Mouse (Mus musculus): Measurements from ENCODE around the gene Rhbg. TPM values are rescaled to one million over a fixed set of nuclear protein-coding genes. Genes with fewer than 3 reads are reported as not detected.
"Not testable (repeated sequence)": the region's sequence is repeated elsewhere in the genome, so short reads cannot be mapped to it uniquely, and the experiment has no call there.

Gene Rhbg
- polyA plus RNA-seq, 1 experiment from 2014 or later, result 0.18 TPM

- Histone ChIP-seq H3K4me3 (ENCODE audit: low read depth, low read length) (no peak within 1 kb of the TSS), H3K36me3 (ENCODE audit: control insufficient read depth, insufficient read depth, low read length) (no peaks in the 10 kb centered on the region), H3K9me3 (replicated peaks; ENCODE audit: control insufficient read depth, low read length, poor library complexity, severe bottlenecking) (no peaks in the 10 kb centered on the region), H3K4me1 (ENCODE audit: control insufficient read depth, insufficient read depth, low read length) (no peaks in the 10 kb centered on the region), H3K27ac (ENCODE audit: low read length) (no peak within 1 kb of the TSS), H3K27me3 (ENCODE audit: control insufficient read depth, insufficient read depth, low read depth, low read length) (no peaks in the 10 kb centered on the region), H3K9ac (ENCODE audit: low read depth, low read length) (no peak within 1 kb of the TSS), H3K4me2 (ENCODE audit: low read length) (no peak within 1 kb of the TSS)
- WGBS, result 96% methylated on average over 4 of the region's 4 CpGs
- no peak for ATAC-seq
Observed at GRCm38 (mm10) chr3:88287110-88287509, 32.6 kb upstream of the Rhbg start, which contains the start of gene Gm38392. Gene Gm38392, minus strand, starts transcription at chr3:88287210.

GRCm38 (mm10) chr3:88285565-88285895 is 31.0 kb upstream of the Rhbg start:
- H3K4me2 ChIP-seq (ENCODE audit: low read length); H3K27ac ChIP-seq (ENCODE audit: low read length); H3K9me3 ChIP-seq (replicated peaks; ENCODE audit: control insufficient read depth, low read length, poor library complexity, severe bottlenecking); H3K4me1 ChIP-seq (ENCODE audit: control insufficient read depth, insufficient read depth, low read length); H3K36me3 ChIP-seq (ENCODE audit: control insufficient read depth, insufficient read depth, low read length); ATAC-seq; H3K9ac ChIP-seq (ENCODE audit: low read depth, low read length); H3K27me3 ChIP-seq (ENCODE audit: control insufficient read depth, insufficient read depth, low read depth, low read length); H3K4me3 ChIP-seq (ENCODE audit: low read depth, low read length): not testable (repeated sequence)
- no CpG with 5 or more reads among the region's 2 CpGs for WGBS

- WGBS, result 95% methylated on average over 14 of the region's 14 CpGs
- not testable (repeated sequence) for ATAC-seq; H3K36me3 ChIP-seq (ENCODE audit: control insufficient read depth, insufficient read depth, low read length); H3K9me3 ChIP-seq (replicated peaks; ENCODE audit: control insufficient read depth, low read length, poor library complexity, severe bottlenecking); H3K4me3 ChIP-seq (ENCODE audit: low read depth, low read length); H3K27ac ChIP-seq (ENCODE audit: low read length); H3K4me2 ChIP-seq (ENCODE audit: low read length); H3K4me1 ChIP-seq (ENCODE audit: control insufficient read depth, insufficient read depth, low read length); H3K27me3 ChIP-seq (ENCODE audit: control insufficient read depth, insufficient read depth, low read depth, low read length); H3K9ac ChIP-seq (ENCODE audit: low read depth, low read length)
Observed at GRCm38 (mm10) chr3:88284815-88285564, 30.5 kb upstream of the Rhbg start.

- not testable (repeated sequence) for H3K4me3 ChIP-seq (ENCODE audit: low read depth, low read length); H3K4me2 ChIP-seq (ENCODE audit: low read length); H3K9me3 ChIP-seq (replicated peaks; ENCODE audit: control insufficient read depth, low read length, poor library complexity, severe bottlenecking); ATAC-seq; H3K27ac ChIP-seq (ENCODE audit: low read length); H3K36me3 ChIP-seq (ENCODE audit: control insufficient read depth, insufficient read depth, low read length); H3K4me1 ChIP-seq (ENCODE audit: control insufficient read depth, insufficient read depth, low read length); H3K27me3 ChIP-seq (ENCODE audit: control insufficient read depth, insufficient read depth, low read depth, low read length); H3K9ac ChIP-seq (ENCODE audit: low read depth, low read length)
- WGBS, result 54% methylated on average over 11 of the region's 11 CpGs
Observed at GRCm38 (mm10) chr3:88281141-88281916, 26.8 kb upstream of the Rhbg start.

GRCm38 (mm10) chr3:88280035-88280434 is 25.5 kb upstream of the Rhbg start:
- Histone ChIP-seq H3K4me2 (ENCODE audit: low read length) (no peak overlapping the region), H3K4me1 (ENCODE audit: control insufficient read depth, insufficient read depth, low read length) (no peaks in the 10 kb centered on the region), H3K27me3 (ENCODE audit: control insufficient read depth, insufficient read depth, low read depth, low read length) (no peaks in the 10 kb centered on the region), H3K27ac (ENCODE audit: low read length) (no peak overlapping the region), H3K36me3 (ENCODE audit: control insufficient read depth, insufficient read depth, low read length) (no peaks in the 10 kb centered on the region), H3K9me3 (replicated peaks; ENCODE audit: control insufficient read depth, low read length, poor library complexity, severe bottlenecking) (no peaks in the 10 kb centered on the region), H3K9ac (ENCODE audit: low read depth, low read length) (no peak overlapping the region), H3K4me3 (ENCODE audit: low read depth, low read length) (no peak overlapping the region)
- WGBS, result 93% methylated on average over 2 of the region's 2 CpGs
- ATAC-seq, result no peak

- H3K4me1 ChIP-seq (ENCODE audit: control insufficient read depth, insufficient read depth, low read length), result no peaks in the 10 kb centered on the region
- no peak overlapping the region for H3K27ac ChIP-seq (ENCODE audit: low read length)
- H3K9me3 ChIP-seq (replicated peaks; ENCODE audit: control insufficient read depth, low read length, poor library complexity, severe bottlenecking), result no peaks in the 10 kb centered on the region
- no peaks in the 10 kb centered on the region for H3K36me3 ChIP-seq (ENCODE audit: control insufficient read depth, insufficient read depth, low read length)
- no peaks in the 10 kb centered on the region for H3K27me3 ChIP-seq (ENCODE audit: control insufficient read depth, insufficient read depth, low read depth, low read length)
- H3K4me3 ChIP-seq (ENCODE audit: low read depth, low read length), result no peak overlapping the region
- ATAC-seq, result no peak
- H3K9ac ChIP-seq (ENCODE audit: low read depth, low read length), result no peak overlapping the region
- 57% methylated on average over 7 of the region's 7 CpGs for WGBS
- no peak overlapping the region for H3K4me2 ChIP-seq (ENCODE audit: low read length)
Observed at GRCm38 (mm10) chr3:88276529-88277143, 22.1 kb upstream of the Rhbg start.

- Histone ChIP-seq H3K4me1 (ENCODE audit: control insufficient read depth, insufficient read depth, low read length) (no peaks in the 10 kb centered on the region), H3K9ac (ENCODE audit: low read depth, low read length) (no peak overlapping the region), H3K4me2 (ENCODE audit: low read length) (no peak overlapping the region), H3K27me3 (ENCODE audit: control insufficient read depth, insufficient read depth, low read depth, low read length) (no peaks in the 10 kb centered on the region), H3K9me3 (replicated peaks; ENCODE audit: control insufficient read depth, low read length, poor library complexity, severe bottlenecking) (no peaks in the 10 kb centered on the region), H3K27ac (ENCODE audit: low read length) (no peak overlapping the region), H3K36me3 (ENCODE audit: control insufficient read depth, insufficient read depth, low read length) (no peaks in the 10 kb centered on the region), H3K4me3 (ENCODE audit: low read depth, low read length) (no peak overlapping the region)
- no peak for ATAC-seq
- WGBS, result 77% methylated on average over 2 of the region's 2 CpGs
Observed at GRCm38 (mm10) chr3:88276121-88276520, 21.6 kb upstream of the Rhbg start.

GRCm38 (mm10) chr3:88274002-88274401 is 19.5 kb upstream of the Rhbg start:
- Histone ChIP-seq H3K9ac (ENCODE audit: low read depth, low read length) (no peak overlapping the region), H3K4me1 (ENCODE audit: control insufficient read depth, insufficient read depth, low read length) (no peaks in the 10 kb centered on the region), H3K4me2 (ENCODE audit: low read length) (no peak overlapping the region), H3K27me3 (ENCODE audit: control insufficient read depth, insufficient read depth, low read depth, low read length) (no peaks in the 10 kb centered on the region), H3K27ac (ENCODE audit: low read length) (no peak overlapping the region), H3K36me3 (ENCODE audit: control insufficient read depth, insufficient read depth, low read length) (no peaks in the 10 kb centered on the region), H3K9me3 (replicated peaks; ENCODE audit: control insufficient read depth, low read length, poor library complexity, severe bottlenecking) (no peaks in the 10 kb centered on the region), H3K4me3 (ENCODE audit: low read depth, low read length) (no peak overlapping the region)
- WGBS, result 100% methylated on average over 4 of the region's 4 CpGs
- ATAC-seq, result no peak

GRCm38 (mm10) chr3:88271859-88272258 is 17.4 kb upstream of the Rhbg start:
- Histone ChIP-seq H3K4me2 (ENCODE audit: low read length) (no peak overlapping the region), H3K4me1 (ENCODE audit: control insufficient read depth, insufficient read depth, low read length) (no peaks in the 10 kb centered on the region), H3K9me3 (replicated peaks; ENCODE audit: control insufficient read depth, low read length, poor library complexity, severe bottlenecking) (no peaks in the 10 kb centered on the region), H3K27ac (ENCODE audit: low read length) (no peak overlapping the region), H3K9ac (ENCODE audit: low read depth, low read length) (no peak overlapping the region), H3K36me3 (ENCODE audit: control insufficient read depth, insufficient read depth, low read length) (no peaks in the 10 kb centered on the region), H3K4me3 (ENCODE audit: low read depth, low read length) (no peak overlapping the region), H3K27me3 (ENCODE audit: control insufficient read depth, insufficient read depth, low read depth, low read length) (no peaks in the 10 kb centered on the region)
- 92% methylated on average over 3 of the region's 3 CpGs for WGBS
- ATAC-seq, result no peak

Data from midbrain, embryonic 16.5 days (tissue).